Mouse (Mus musculus) liver, embryonic 14 days (tissue): ENCODE measurements around the gene Dnajb11. TPM values are rescaled to one million over a fixed set of nuclear protein-coding genes. Genes with fewer than 3 reads are reported as not detected.

Experiments used
- polyA plus RNA-seq: library from polyadenylated mRNA; depleted of rRNA; stranded (reverse); fragments of >200 nt; gene quantifications from 2 replicates; pipeline ENCODE4 v1.2.3, GENCODE M21; 2012; rRNA removed

The Dnajb11 gene
- 28.1 and 30.8 TPM in 2 replicates for polyA plus RNA-seq

DNA sequence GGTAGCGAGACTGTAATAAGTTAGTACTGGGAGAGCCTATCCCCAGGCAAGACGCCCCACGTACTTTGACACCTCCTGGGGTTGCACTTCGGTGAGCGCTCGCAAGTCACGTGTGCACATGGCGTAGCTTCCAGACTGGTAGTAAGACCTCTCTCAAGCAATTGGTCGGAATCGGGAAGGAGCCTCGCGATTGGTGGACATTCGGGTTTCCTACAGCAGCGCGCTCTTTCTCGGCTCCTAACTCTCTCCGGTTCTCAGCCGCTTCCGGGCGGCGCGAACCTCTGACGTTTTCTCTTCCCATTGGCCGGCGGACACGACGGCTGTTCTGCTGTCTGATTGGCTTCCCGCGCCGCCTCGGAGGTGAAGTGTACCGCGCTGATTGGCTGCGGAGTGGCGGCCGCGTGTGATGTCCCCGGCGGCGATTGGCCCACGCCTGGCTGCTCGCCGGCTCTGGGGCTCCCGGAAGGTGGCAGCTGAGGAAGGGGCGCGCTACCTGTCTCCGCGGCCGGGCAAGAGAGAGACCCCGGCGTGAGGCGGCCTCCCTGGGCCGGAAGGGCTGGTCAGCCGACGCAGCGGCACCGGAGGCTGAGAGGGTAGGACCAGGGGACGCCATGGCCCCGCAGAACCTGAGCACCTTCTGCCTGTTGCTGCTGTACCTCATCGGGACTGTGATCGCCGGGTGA, at the start of gene Dnajb11, which contains the start of gene Tbccd1:
Gene Dnajb11 (plus strand): TSS at position 415 of the 683 bp plus-strand sequence.
Gene Tbccd1 (minus strand): TSS at position 239 of the 683 bp plus-strand sequence.

DNA sequence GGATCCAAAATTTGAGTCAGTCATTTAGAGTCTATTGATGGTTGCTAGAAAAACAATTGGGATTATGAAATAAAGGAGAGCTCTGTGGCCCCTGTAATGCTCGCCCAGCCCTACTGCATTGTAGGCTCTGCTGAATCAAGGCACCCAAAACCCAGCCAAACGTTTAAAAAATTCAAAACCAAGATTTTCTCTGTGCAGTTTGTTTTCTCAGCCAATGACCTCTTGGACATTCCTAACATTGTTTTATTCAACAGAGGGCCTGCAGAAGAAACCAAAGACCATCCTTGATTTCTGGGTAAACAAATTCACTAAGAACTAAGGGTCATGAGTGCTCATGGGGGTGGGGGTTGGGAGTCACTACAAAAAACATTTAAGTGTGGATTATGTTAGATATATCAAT, 46.2 kb upstream of the Dnajb11 start, which contains the start of gene Crygs:
Gene Crygs (minus strand): TSS at position 101 of the 400 bp plus-strand sequence.

DNA sequence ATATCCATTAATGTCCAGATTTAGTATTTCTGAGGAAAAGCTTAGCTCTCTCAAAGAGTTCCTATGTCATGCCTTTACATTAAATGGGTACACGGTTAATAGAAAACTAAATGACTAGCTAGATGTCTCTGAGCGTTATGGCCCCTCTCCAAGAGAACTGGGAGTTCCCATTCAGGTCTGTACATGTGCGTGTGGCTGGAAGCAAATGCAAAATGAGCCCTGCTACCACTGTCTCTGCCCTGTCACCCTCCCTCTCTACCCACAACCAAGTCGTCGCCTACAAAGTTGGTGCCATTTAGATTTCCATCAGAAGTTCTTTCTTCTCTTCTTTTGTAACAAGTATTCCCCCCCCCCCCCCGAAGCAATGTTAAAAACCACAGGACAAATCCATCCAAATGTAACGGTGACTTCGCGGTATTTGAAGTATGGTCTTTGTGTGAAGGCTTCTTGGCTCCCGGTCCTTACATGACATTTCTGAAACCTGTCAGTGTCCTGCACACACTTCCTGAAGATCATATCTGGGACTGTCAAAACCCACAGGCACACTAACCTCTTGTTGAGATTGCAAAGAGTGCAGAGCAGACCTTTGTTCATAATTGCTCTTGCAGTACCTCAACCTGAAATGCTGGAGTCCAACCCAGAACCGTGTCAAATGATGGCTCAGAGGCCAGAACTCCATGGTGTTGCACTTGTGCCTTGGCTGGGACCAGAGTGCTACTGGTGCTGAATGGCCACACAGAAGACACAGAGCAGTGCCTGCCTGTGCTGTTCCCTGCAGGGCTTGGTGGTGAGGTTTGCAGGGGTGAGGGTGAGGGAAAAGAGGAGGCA, 33.3 kb downstream of the Dnajb11 start, which contains the start of gene Ahsg:
Gene Ahsg (plus strand): TSS at position 595 of the 828 bp plus-strand sequence.

DNA sequence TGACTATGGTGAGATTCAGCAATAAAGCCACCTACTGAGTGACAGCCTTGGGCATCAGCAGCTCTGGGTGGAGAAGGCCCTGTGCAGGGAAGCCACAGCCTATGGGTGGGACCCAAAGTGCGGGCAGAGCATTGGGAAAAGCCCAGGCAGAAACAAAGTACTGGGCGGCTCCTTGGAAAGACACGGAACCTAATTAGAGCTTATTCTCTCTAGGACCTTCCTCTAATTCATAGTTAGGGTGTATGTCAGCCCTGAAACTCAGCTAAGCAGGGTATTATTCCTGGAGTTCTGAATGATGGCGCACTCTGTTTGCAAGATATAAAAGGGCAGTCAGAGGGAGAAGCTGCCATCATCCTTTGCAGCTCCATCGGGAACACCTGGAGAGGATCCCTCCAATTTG, 60.4 kb downstream of the Dnajb11 start, which contains the start of gene Fetub:
Gene Fetub (plus strand): TSS at position 301 of the 400 bp plus-strand sequence.

Other genes with a start within 250 kb of the Dnajb11 start
- 0.31 and 0.39 TPM in 2 replicates for gene Dgkg, start 200.6 kb upstream of the Dnajb11 start, polyA plus RNA-seq
- 0.03 and 0.06 TPM in 2 replicates for gene Crygs, start 46.3 kb upstream of the Dnajb11 start, polyA plus RNA-seq
- gene Tbccd1, start 176 bp upstream of the Dnajb11 start, polyA plus RNA-seq = 21.4 and 24.4 TPM in 2 replicates
- 938 and 1,098 TPM in 2 replicates for gene Ahsg, start 33.4 kb downstream of the Dnajb11 start, polyA plus RNA-seq
- gene Fetub, start 60.5 kb downstream of the Dnajb11 start, polyA plus RNA-seq = 1.2 and 1.5 TPM in 2 replicates
- 0.24 and 0.31 TPM in 2 replicates for gene Hrg, start 93.2 kb downstream of the Dnajb11 start, polyA plus RNA-seq
- 13.2 and 14.6 TPM in 2 replicates for gene Kng2, start 171.6 kb downstream of the Dnajb11 start, polyA plus RNA-seq
- 215 and 238 TPM in 2 replicates for gene Kng1, start 200.0 kb downstream of the Dnajb11 start, polyA plus RNA-seq
- gene Eif4a2, start 249.6 kb downstream of the Dnajb11 start, polyA plus RNA-seq = 187 and 193 TPM in 2 replicates